Mouse (Mus musculus): ENCODE data around the gene Ccdc78. TPM values are rescaled to one million over a fixed set of nuclear protein-coding genes. Genes with fewer than 3 reads are reported as not detected.

Ccdc78 gene
- polyA plus RNA-seq, 1 experiment from 2014 or later: 0.09 TPM

DNA sequence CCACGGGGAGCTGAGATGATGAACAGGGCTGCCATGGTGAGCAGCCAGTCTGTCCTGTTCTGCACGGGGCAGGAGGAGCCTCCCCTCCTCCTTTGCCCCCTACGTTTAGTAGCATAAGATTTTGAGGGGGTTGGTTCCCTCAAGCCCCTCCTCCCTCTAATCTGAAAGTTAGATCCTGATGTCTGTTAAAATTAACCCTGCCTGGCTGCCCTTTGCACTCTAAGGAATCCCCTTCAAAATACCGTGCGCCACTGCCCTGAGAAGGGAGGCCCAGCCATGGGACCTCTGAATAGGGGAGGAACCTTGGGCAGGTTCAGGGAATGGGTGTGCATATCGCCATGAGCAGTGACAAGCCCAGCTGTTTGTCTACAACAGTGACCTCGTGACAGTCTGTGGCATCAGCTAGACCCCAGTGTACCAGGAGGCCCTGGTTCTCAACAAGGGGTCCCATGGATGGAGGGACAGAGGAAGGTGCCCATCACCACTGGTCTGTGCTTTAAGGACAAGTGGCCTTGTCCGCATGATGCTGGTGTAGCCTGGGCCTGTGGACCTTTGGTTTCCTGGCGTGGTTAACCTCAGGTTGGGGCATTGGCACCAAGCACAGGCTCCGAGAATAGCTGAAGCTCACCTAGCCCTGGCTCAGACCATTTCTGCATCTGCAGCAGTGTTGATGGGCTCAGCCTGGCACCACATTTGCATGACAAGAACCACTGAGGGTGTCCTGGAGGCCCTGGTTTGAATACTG, 10.9 kb upstream of the Ccdc78 start:
- no peak for ATAC-seq
- Histone ChIP-seq H3K4me3 (ENCODE audit: low read depth, low read length) (no peak overlapping the region), H3K27me3 (replicated peaks; ENCODE audit: control insufficient read depth, insufficient read depth, low read length) (no peaks in the 10 kb centered on the region), H3K9me3 (ENCODE audit: control insufficient read depth) (no peaks in the 10 kb centered on the region), H3K27ac (ENCODE audit: low read depth, low read length) (no peak overlapping the region), H3K9ac (ENCODE audit: low read depth, low read length) (no peak overlapping the region), H3K4me2 (replicated peaks; ENCODE audit: low read depth) (no peak overlapping the region), H3K4me1 (replicated peaks; ENCODE audit: control insufficient read depth, insufficient read depth, low read length) (peaks cover 7% of the 10 kb centered on the region; the same call in 1 of the 2 replicates), H3K36me3 (ENCODE audit: control insufficient read depth, insufficient read depth) (peaks cover 28% of the 10 kb centered on the region)
- no peak for TF ChIP-seq CTCF (IDR thresholded peaks at IDR 0.05; ENCODE audit: low read depth)
- WGBS: 74% methylated on average over 10 of the region's 10 CpGs

DNA sequence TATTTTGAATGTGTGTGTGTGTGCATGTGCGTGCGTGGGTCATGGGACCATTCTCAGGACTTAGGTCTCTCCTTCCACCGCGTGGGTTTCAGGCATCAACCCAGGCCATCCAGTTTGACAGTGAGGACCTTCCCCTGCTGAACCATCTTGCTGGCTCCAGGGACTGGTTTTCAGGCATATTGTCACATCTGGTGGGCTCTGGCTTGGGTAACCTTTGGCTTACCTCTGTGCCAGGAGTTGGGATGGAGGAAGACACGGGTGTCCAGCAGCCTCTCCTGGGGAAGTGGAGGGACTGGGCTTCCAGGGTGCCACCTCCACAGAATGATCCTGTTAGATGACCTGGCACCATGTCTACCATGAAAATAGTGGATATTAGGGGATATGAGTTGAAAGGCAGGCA, 8.4 kb upstream of the Ccdc78 start:
- no peak for TF ChIP-seq CTCF (IDR thresholded peaks at IDR 0.05; ENCODE audit: low read depth)
- H3K4me2 ChIP-seq (replicated peaks; ENCODE audit: low read depth): no peak overlapping the region
- no peaks in the 10 kb centered on the region for H3K9me3 ChIP-seq (ENCODE audit: control insufficient read depth)
- H3K4me1 ChIP-seq (replicated peaks; ENCODE audit: control insufficient read depth, insufficient read depth, low read length): peaks cover 7% of the 10 kb centered on the region; the same call in 1 of the 2 replicates
- 97% methylated on average over 5 of the region's 5 CpGs for WGBS
- no peaks in the 10 kb centered on the region for H3K27me3 ChIP-seq (replicated peaks; ENCODE audit: control insufficient read depth, insufficient read depth, low read length)
- no peak overlapping the region for H3K4me3 ChIP-seq (ENCODE audit: low read depth, low read length)
- H3K9ac ChIP-seq (ENCODE audit: low read depth, low read length): no peak overlapping the region
- ATAC-seq: no peak
- peaks cover 52% of the 10 kb centered on the region for H3K36me3 ChIP-seq (ENCODE audit: control insufficient read depth, insufficient read depth)
- no peak overlapping the region for H3K27ac ChIP-seq (ENCODE audit: low read depth, low read length)

DNA sequence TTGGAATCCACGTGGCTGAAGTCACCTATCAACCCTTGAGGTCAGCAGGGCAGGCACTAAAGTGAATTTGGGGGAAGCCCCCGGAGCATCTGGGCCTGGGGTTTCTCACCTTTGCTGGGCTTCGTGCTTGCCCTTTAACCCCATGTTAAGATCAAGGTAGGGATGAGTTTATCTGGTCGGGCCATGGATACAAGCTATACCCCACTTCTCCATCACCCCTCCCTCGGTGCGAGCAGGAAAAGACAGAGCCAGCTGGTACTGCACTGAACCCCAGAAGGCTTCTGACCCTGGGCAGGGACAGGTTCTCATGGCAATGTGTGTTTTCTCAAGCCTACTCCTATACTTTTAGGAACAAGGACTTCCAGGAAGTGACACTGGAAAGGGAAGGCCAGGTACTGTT, 5.0 kb upstream of the Ccdc78 start:
- Histone ChIP-seq H3K27ac (ENCODE audit: low read depth, low read length) (no peak overlapping the region; the same call in 1 of the 2 replicates), H3K4me1 (replicated peaks; ENCODE audit: control insufficient read depth, insufficient read depth, low read length) (peaks cover 6% of the 10 kb centered on the region; the same call in 1 of the 2 replicates), H3K27me3 (replicated peaks; ENCODE audit: control insufficient read depth, insufficient read depth, low read length) (no peaks in the 10 kb centered on the region), H3K9ac (ENCODE audit: low read depth, low read length) (no peak overlapping the region), H3K36me3 (ENCODE audit: control insufficient read depth, insufficient read depth) (peaks cover 54% of the 10 kb centered on the region), H3K4me3 (ENCODE audit: low read depth, low read length) (no peak overlapping the region), H3K9me3 (ENCODE audit: control insufficient read depth) (no peaks in the 10 kb centered on the region), H3K4me2 (replicated peaks; ENCODE audit: low read depth) (no peak overlapping the region)
- ATAC-seq: no peak
- 67% methylated on average over 6 of the region's 6 CpGs for WGBS
- no peak for TF ChIP-seq CTCF (IDR thresholded peaks at IDR 0.05; ENCODE audit: low read depth)

DNA sequence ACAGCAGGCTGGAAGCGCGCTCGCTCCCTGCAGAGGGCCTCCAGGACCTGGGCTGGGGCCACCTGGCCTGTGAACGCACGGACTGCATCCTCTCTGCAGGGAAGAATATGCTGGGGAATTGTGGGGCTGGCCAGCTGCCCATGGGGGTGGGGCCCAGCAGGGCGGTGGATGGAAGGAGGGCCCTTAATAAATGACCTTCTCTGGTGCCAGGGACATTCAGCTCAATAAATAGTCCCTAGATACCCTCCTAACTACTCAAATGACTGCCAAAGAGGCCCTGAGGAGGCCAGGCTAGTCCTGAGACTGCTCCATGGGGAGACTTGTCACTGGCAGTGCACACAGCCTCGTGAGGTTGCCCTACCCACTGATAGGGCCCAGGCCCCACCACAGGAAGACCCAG, 3.3 kb upstream of the Ccdc78 start:
- Histone ChIP-seq H3K27me3 (replicated peaks; ENCODE audit: control insufficient read depth, insufficient read depth, low read length) (no peaks in the 10 kb centered on the region), H3K4me2 (replicated peaks; ENCODE audit: low read depth) (no peak overlapping the region), H3K9ac (ENCODE audit: low read depth, low read length) (no peak overlapping the region), H3K36me3 (ENCODE audit: control insufficient read depth, insufficient read depth) (peaks cover 51% of the 10 kb centered on the region), H3K4me1 (replicated peaks; ENCODE audit: control insufficient read depth, insufficient read depth, low read length) (peaks cover 6% of the 10 kb centered on the region; the same call in 1 of the 2 replicates), H3K27ac (ENCODE audit: low read depth, low read length) (no peak overlapping the region), H3K4me3 (ENCODE audit: low read depth, low read length) (no peak overlapping the region), H3K9me3 (ENCODE audit: control insufficient read depth) (no peaks in the 10 kb centered on the region)
- WGBS: 68% methylated on average over 7 of the region's 7 CpGs
- no peak for ATAC-seq
- no peak for TF ChIP-seq CTCF (IDR thresholded peaks at IDR 0.05; ENCODE audit: low read depth)

DNA sequence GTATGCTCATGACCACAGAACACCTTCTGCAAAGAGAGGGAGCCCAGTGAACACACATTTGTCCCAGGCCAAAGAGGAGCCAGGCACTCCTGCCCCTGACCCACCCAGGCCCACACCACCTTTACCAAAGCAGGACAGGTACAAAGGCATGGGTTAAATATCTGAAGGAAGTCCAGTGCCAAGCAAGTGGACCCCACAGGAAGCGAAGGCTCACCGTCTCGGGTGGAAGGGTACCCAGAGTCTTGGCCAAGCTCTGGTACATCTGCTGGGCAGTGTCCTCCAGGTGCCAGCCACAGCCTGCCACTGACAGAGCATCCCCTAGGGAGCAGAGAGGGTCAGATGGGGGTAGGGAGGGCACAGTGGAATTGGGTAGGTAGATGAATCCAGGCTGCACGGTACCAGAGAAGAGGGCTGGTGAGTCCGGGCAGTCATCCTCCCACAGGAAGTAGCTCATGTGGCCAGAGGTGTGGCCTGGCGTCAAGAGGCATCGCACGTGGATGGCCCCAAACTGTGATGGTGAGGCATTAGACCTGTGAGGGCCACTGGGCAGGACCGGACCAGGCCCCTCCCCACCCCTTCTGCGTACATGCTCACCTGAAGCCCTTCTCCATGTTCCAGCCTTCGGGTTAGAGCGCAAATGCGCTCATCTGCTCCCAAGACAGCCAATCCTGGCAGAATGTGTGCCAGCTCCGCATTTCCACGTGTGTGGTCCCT, 2.4 kb upstream of the Ccdc78 start:
- Histone ChIP-seq H3K27me3 (replicated peaks; ENCODE audit: control insufficient read depth, insufficient read depth, low read length) (no peaks in the 10 kb centered on the region), H3K27ac (ENCODE audit: low read depth, low read length) (no peak overlapping the region; the same call in 1 of the 2 replicates), H3K9me3 (ENCODE audit: control insufficient read depth) (no peaks in the 10 kb centered on the region), H3K36me3 (ENCODE audit: control insufficient read depth, insufficient read depth) (peaks cover 50% of the 10 kb centered on the region), H3K9ac (ENCODE audit: low read depth, low read length) (no peak overlapping the region), H3K4me3 (ENCODE audit: low read depth, low read length) (no peak overlapping the region), H3K4me2 (replicated peaks; ENCODE audit: low read depth) (peak overlapping the region; percentile 88), H3K4me1 (replicated peaks; ENCODE audit: control insufficient read depth, insufficient read depth, low read length) (peaks cover 6% of the 10 kb centered on the region; the same call in 1 of the 2 replicates)
- no peak for ATAC-seq
- 77% methylated on average over 15 of the region's 15 CpGs for WGBS
- TF ChIP-seq CTCF (IDR thresholded peaks at IDR 0.05; ENCODE audit: low read depth): no peak

DNA sequence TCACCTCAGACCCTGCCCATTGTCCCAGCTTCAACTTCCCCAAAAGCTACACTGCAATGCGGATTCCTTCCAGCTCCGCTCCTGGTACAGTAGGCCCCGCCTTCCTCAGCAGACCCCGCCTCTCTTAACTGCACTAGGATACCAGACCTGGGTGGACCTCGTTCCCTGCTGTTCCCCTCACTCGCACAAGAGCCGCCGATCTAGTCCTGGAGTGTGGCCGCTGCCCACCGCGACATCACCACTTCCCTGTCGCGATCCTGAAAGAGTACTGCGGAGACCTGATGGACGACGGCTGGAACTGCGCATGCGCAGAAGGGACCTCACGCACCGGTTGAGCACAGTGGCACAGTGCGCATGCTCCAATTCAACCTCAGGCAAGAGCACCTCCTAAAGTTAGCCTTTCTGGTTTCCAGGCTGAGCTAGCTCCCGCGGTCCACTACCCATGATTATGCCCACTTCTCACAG, 1.1 kb upstream of the Ccdc78 start, which contains the start of gene Haghl:
Haghl (minus strand) TSS at position 393 of the 465 bp plus-strand sequence.
- Histone ChIP-seq H3K27ac (ENCODE audit: low read depth, low read length) (no peak within 1 kb of the TSS; the same call in 1 of the 2 replicates), H3K27me3 (replicated peaks; ENCODE audit: control insufficient read depth, insufficient read depth, low read length) (no peaks in the 10 kb centered on the region), H3K9me3 (ENCODE audit: control insufficient read depth) (no peaks in the 10 kb centered on the region), H3K9ac (ENCODE audit: low read depth, low read length) (peak within 1 kb of the TSS; percentile 55), H3K4me1 (replicated peaks; ENCODE audit: control insufficient read depth, insufficient read depth, low read length) (peaks cover 6% of the 10 kb centered on the region; the same call in 1 of the 2 replicates), H3K4me2 (replicated peaks; ENCODE audit: low read depth) (peak within 1 kb of the TSS; percentile 88), H3K4me3 (ENCODE audit: low read depth, low read length) (peak within 1 kb of the TSS; percentile 65), H3K36me3 (ENCODE audit: control insufficient read depth, insufficient read depth) (peaks cover 48% of the 10 kb centered on the region; the same call in 1 of the 2 replicates)
- ATAC-seq: peak; percentile 80
- WGBS: under 1% methylated on average over 23 of the region's 23 CpGs
- TF ChIP-seq CTCF (IDR thresholded peaks at IDR 0.05; ENCODE audit: low read depth): peak; percentile 14; the same call in 1 of the 2 replicates

Data from intestine, postnatal 0 days (tissue).